Mouse (Mus musculus): Measurements from ENCODE around the gene Olfr328. TPM values are rescaled to one million over a fixed set of nuclear protein-coding genes. Genes with fewer than 3 reads are reported as not detected.
"Not testable (repeated sequence)": the region's sequence is repeated elsewhere in the genome, so short reads cannot be mapped to it uniquely, and the experiment has no call there.

Gene Olfr328
- total RNA-seq (2015; ENCODE audit: low replicate concordance), result not detected in 2 replicates
- total RNA-seq (2017; ENCODE audit: low replicate concordance), result 0.42 TPM in 1 of 2 replicates, not detected in the other

- no peak for ATAC-seq (replicated peaks; ENCODE audit: low FRiP score, poor library complexity, severe bottlenecking)
These were observed at the start of gene Olfr328 for GRCm38 (mm10) chr11:58555536-58555935. Olfr328 (minus strand) TSS chr11:58555636.

GRCm38 (mm10) chr11:58605228-58605627, 49.8 kb upstream of the Olfr328 start:
- ATAC-seq (replicated peaks; ENCODE audit: low FRiP score, poor library complexity, severe bottlenecking), result no peak

DNA sequence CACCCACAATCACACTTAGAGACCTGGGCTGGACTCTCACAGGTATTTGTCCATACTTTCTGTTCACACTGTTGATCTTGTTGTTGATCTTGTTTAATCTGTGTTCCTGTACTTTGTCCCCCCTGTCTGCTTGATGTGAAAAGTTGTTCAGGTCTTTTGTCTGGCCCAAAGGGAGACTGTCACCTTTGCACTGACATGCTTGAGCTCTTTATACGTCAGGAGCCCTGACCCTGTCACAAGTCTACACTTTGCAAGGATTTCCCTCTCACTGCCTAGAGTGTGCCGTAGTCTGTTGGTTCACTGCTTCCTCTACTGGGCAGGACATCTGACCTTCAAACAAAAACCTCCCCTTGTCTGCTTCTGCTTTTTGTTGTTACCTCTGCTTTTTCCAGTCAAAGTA, 49.3 kb upstream of the Olfr328 start:
- no peak for ATAC-seq (replicated peaks; ENCODE audit: low FRiP score, poor library complexity, severe bottlenecking)

DNA sequence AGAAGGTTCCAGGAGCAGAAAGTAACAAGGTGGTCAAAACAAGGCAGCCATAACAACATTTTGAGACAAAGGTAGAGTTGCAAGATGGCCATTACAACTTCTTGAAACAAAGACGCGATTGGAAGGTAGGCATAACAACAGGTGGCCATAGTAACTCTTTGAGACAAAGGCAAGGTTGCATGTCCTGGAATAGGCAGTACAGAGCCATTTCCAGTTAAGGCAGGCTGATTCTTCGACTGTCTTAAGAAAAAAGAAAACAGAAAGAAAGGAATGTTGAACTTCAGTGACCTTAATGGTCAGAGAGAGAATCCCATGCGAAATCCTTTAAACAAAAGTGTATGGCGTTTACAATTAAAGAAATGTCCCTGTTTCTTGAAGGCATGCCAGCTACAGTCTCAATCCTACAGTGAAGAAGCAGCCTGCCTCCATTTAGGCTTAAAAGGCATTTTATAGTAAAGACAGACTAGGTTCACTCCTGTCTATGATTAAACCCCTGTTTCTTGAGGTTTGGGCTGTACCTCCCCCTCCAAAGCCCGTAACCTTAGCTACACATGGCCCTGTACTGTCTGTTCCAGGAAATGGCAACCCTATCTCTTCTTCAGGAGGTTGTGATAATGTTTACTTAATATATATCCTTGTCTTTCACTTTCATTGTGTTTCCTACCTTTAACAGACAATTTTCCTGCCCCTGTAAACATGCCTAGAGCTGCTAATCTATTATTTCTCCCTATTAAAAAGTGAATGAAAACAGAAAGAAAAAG, 47.5 kb upstream of the Olfr328 start:
- ATAC-seq (replicated peaks; ENCODE audit: low FRiP score, poor library complexity, severe bottlenecking), result no peak

- ATAC-seq (replicated peaks; ENCODE audit: low FRiP score, poor library complexity, severe bottlenecking), result no peak
These were observed 46.6 kb upstream of the Olfr328 start for GRCm38 (mm10) chr11:58602062-58602461.

DNA sequence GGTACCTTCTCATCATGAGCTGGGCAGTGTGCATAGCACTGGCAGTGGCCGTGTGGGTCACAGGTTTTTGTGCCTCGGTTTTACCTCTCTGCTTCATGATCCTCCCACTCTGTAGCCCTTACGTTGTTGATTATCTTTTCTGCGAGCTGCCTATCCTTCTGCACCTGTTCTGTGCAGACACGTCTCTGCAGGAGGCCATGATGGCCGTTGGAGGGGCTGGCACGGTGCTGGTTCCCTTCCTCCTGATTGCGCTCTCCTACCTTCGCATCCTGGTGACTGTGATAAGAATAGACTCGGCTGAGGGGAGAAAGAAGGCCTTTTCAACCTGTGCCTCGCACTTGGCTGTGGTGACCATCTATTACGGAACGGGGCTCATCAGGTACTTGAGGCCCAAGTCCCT, 42.4 kb upstream of the Olfr328 start:
- ATAC-seq (replicated peaks; ENCODE audit: low FRiP score, poor library complexity, severe bottlenecking), result no peak

GRCm38 (mm10) chr11:58594814-58595213, 39.4 kb upstream of the Olfr328 start, which contains the start of gene Olfr324:
Olfr324 (plus strand) TSS chr11:58595114.
- no peak for ATAC-seq (replicated peaks; ENCODE audit: low FRiP score, poor library complexity, severe bottlenecking)

DNA sequence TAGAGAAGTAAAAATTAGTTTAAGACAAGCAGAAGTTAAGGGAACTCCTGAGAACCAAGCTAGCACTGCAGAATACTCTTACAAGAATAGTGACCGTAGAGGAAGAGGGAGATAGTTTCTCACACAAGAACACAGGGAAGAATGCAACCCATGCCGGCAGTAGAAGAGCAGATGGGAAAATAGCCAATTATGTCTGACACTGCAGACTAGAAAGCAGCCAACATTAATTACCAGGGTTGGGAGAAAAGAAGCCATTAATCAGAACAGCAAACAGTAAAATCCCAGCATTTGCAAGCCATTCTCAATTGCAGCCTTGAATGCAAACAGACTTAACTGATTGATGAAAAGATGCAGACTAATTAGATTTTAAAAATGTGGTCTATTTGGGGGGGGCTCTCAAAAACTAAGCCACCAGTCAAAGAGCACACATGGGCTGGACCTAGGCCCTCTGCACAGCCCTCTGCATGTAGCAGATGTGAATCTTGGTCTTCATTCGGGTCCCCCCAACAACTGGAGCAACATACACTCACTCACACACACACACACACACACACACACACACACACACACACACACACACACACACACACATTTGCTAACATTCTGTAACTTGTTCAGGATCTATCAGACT, 33.3 kb upstream of the Olfr328 start:
- no peak for ATAC-seq (replicated peaks; ENCODE audit: low FRiP score, poor library complexity, severe bottlenecking)

- ATAC-seq (replicated peaks; ENCODE audit: low FRiP score, poor library complexity, severe bottlenecking), result peak; percentile 96
These were observed 32.5 kb upstream of the Olfr328 start for GRCm38 (mm10) chr11:58587898-58588348.

GRCm38 (mm10) chr11:58578636-58579035, 23.2 kb upstream of the Olfr328 start:
- no peak for ATAC-seq (replicated peaks; ENCODE audit: low FRiP score, poor library complexity, severe bottlenecking)

GRCm38 (mm10) chr11:58577430-58577829, 22.0 kb upstream of the Olfr328 start, which contains the start of gene Olfr325:
Olfr325 (plus strand) TSS chr11:58577730.
- ATAC-seq (replicated peaks; ENCODE audit: low FRiP score, poor library complexity, severe bottlenecking), result no peak

- no peak for ATAC-seq (replicated peaks; ENCODE audit: low FRiP score, poor library complexity, severe bottlenecking)
These were observed 15.0 kb upstream of the Olfr328 start, which contains the start of gene Olfr224 for GRCm38 (mm10) chr11:58570405-58570804. Olfr224 (minus strand) TSS chr11:58570553.

- ATAC-seq (replicated peaks; ENCODE audit: low FRiP score, poor library complexity, severe bottlenecking), result no peak
These were observed 9.1 kb downstream of the Olfr328 start, which contains the start of gene Olfr329-ps for GRCm38 (mm10) chr11:58546322-58546721. Olfr329-ps (minus strand) TSS chr11:58546422.

- ATAC-seq (replicated peaks; ENCODE audit: low FRiP score, poor library complexity, severe bottlenecking), result not testable (repeated sequence)
These were observed 20.7 kb downstream of the Olfr328 start, which contains the start of gene Olfr330 for GRCm38 (mm10) chr11:58534736-58535135. Olfr330 (minus strand) TSS chr11:58534836.

GRCm38 (mm10) chr11:58519756-58520155, 35.7 kb downstream of the Olfr328 start:
- ATAC-seq (replicated peaks; ENCODE audit: low FRiP score, poor library complexity, severe bottlenecking), result not testable (repeated sequence)

DNA sequence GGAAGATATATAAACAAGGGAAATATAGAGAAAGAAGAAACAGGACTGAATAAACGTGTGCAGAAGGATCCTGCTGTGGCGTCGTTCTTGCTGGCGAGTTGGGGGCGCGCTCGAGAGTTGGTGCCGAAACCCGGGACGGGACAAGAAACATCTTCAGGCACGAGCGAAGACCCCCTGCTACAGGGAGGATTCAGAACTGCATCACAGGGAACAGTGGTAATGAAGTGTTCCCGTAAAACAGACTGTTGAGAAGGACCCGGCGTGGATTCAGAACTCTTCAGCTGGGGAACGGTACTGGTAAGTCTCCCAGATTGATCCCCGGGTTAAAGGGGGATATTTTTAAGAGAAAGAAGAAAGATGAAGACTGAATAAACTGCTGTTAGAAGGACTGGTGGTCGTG, 36.5 kb downstream of the Olfr328 start:
- ATAC-seq (replicated peaks; ENCODE audit: low FRiP score, poor library complexity, severe bottlenecking), result not testable (repeated sequence)

- ATAC-seq (replicated peaks; ENCODE audit: low FRiP score, poor library complexity, severe bottlenecking), result peak; percentile 74
These were observed 46.4 kb downstream of the Olfr328 start for GRCm38 (mm10) chr11:58509058-58509457.

GRCm38 (mm10) chr11:58502472-58502871, 53.0 kb downstream of the Olfr328 start, which contains the start of gene Olfr331:
Olfr331 (minus strand) TSS chr11:58502572.
- ATAC-seq (replicated peaks; ENCODE audit: low FRiP score, poor library complexity, severe bottlenecking), result not testable (repeated sequence)
